Mouse (Mus musculus): ENCODE measurements at regions not wholly inside any gene's neighbourhood (a gene's known extent, or its start where the extent isn't known, plus 50 kb on each side); places are given as distances from the start of the nearest gene placed in this dataset.

GRCm38 (mm10) chr7:124671117-124671516, 688.4 kb downstream of the Hs3st4 start:
- DNase-seq, result no peak

- no peak for DNase-seq
Observed at GRCm38 (mm10) chr7:124676854-124677515, 694.3 kb downstream of the Hs3st4 start.

GRCm38 (mm10) chr7:124680561-124680960, 697.9 kb downstream of the Hs3st4 start:
- no peak for DNase-seq

GRCm38 (mm10) chr7:124681212-124681611, 698.5 kb downstream of the Hs3st4 start:
- no peak for DNase-seq

- DNase-seq, result no peak
Observed at GRCm38 (mm10) chr7:124681820-124682219, 699.2 kb downstream of the Hs3st4 start.

- peak; percentile 62 for DNase-seq
Observed at GRCm38 (mm10) chr7:124685424-124685823, 702.8 kb downstream of the Hs3st4 start.

- DNase-seq, result no peak
Observed at GRCm38 (mm10) chr7:124704163-124704824, 721.6 kb downstream of the Hs3st4 start.

- DNase-seq, result no peak
Observed at GRCm38 (mm10) chr7:124707143-124707542, 724.5 kb downstream of the Hs3st4 start.

GRCm38 (mm10) chr7:124708771-124709485, 726.3 kb downstream of the Hs3st4 start:
- DNase-seq, result peak; percentile 34

- DNase-seq, result no peak
Observed at GRCm38 (mm10) chr7:124720927-124721326, 723.5 kb upstream of the Kdm8 start.

GRCm38 (mm10) chr7:124742086-124742485, 702.4 kb upstream of the Kdm8 start:
- peak; percentile 17 for DNase-seq

GRCm38 (mm10) chr7:124746321-124746720, 698.2 kb upstream of the Kdm8 start:
- DNase-seq, result no peak

- no peak for DNase-seq
Observed at GRCm38 (mm10) chr7:124748396-124748795, 696.1 kb upstream of the Kdm8 start.

- no peak for DNase-seq
Observed at GRCm38 (mm10) chr7:124759084-124759483, 685.4 kb upstream of the Kdm8 start.

- DNase-seq, result no peak
Observed at GRCm38 (mm10) chr7:124777822-124778221, 666.7 kb upstream of the Kdm8 start.

- DNase-seq, result no peak
Observed at GRCm38 (mm10) chr7:124782816-124783215, 661.7 kb upstream of the Kdm8 start.

GRCm38 (mm10) chr7:124784995-124785394, 659.5 kb upstream of the Kdm8 start:
- DNase-seq, result no peak

GRCm38 (mm10) chr7:124785896-124786295, 658.6 kb upstream of the Kdm8 start:
- DNase-seq, result no peak

- no peak for DNase-seq
Observed at GRCm38 (mm10) chr7:124788781-124789180, 655.7 kb upstream of the Kdm8 start.

- no peak for DNase-seq
Observed at GRCm38 (mm10) chr7:124803101-124803500, 641.4 kb upstream of the Kdm8 start.

- no peak for DNase-seq
Observed at GRCm38 (mm10) chr7:124834692-124835091, 609.8 kb upstream of the Kdm8 start.

- DNase-seq, result no peak
Observed at GRCm38 (mm10) chr7:124836531-124836930, 607.9 kb upstream of the Kdm8 start.

- DNase-seq, result no peak
Observed at GRCm38 (mm10) chr7:124855056-124855455, 589.4 kb upstream of the Kdm8 start.

Measured in adrenal gland, postnatal 14 days (tissue).